Mouse (Mus musculus) midbrain, embryonic 10.5 days (tissue): Measurements from ENCODE around the gene Slc22a21. TPM values are rescaled to one million over a fixed set of nuclear protein-coding genes. Genes with fewer than 3 reads are reported as not detected.
A peak's percentile ranks its signal among the peaks of the same experiment; 100 is the strongest.

Experiments used
- DNase-seq: peaks from one replicate; pipeline ENCODE4 v3.0.0-alpha.2; 2017; ENCODE audit warnings: low spot score
- H3K27ac ChIP-seq: fragments of 300-500 bp; sonication (generic); replicated peaks from 2 replicates; pipeline ENCODE4 v1.5.1; 2016; ENCODE audit warnings: mild to moderate bottlenecking
- H3K27me3 ChIP-seq: fragments of 300-500 bp; sonication (generic); 2 replicates; pipeline ENCODE4 v1.6.1; 2016; ENCODE audit warnings: low read depth, mild to moderate bottlenecking; ENCODE audit not compliant: poor library complexity, severe bottlenecking
- H3K36me3 ChIP-seq: fragments of 300-500 bp; sonication (generic); 2 replicates; pipeline ENCODE4 v1.6.1; 2016; ENCODE audit warnings: mild to moderate bottlenecking, moderate library complexity
- H3K4me1 ChIP-seq: fragments of 300-500 bp; sonication (generic); 2 replicates; pipeline ENCODE4 v1.6.1; 2016
- H3K4me3 ChIP-seq: fragments of 300-500 bp; sonication (generic); 2 replicates; pipeline ENCODE4 v1.5.1; 2016; ENCODE audit warnings: mild to moderate bottlenecking, moderate library complexity
- H3K9me3 ChIP-seq: fragments of 300-500 bp; sonication (generic); replicated peaks from 2 replicates; pipeline ENCODE4 v1.6.1; 2016; ENCODE audit warnings: mild to moderate bottlenecking
- WGBS: fragments of 180-500 bp; shearing (Covaris S2); methylation state at CpG from one replicate; pipeline ENCODE4 v1.1.7; 2016; 5-methylcytosine and 5-hydroxymethylcytosine counted together
- polyA plus RNA-seq: library from polyadenylated mRNA; unstranded; fragments of >200 nt; fragmentation: Nextera tagmentation; extraction: Ambion mirVana; gene quantifications from 2 replicates; pipeline ENCODE4 v1.2.1, GENCODE M21; 2016

Gene Slc22a21
- 2.4 and 2.9 TPM in 2 replicates for polyA plus RNA-seq

- Histone ChIP-seq H3K27ac (peak within 1 kb of the TSS; percentile 75), H3K9me3 (no peaks in the 10 kb centered on the region), H3K36me3 (no peaks in the 10 kb centered on the region), H3K27me3 (peaks cover 18% of the 10 kb centered on the region), H3K4me3 (peak within 1 kb of the TSS; percentile 71), H3K4me1 (peaks cover 18% of the 10 kb centered on the region)
- 1% methylated on average over 73 of the region's 73 CpGs for WGBS
- DNase-seq: peak; percentile 85
Observed at GRCm38 (mm10) chr11:53979788-53980621, at the start of gene Slc22a21. Slc22a21 (minus strand) TSS chr11:53980332.

GRCm38 (mm10) chr11:54028997-54029396 is 48.9 kb upstream of the Slc22a21 start:
- peaks cover 58% of the 10 kb centered on the region for H3K27me3 ChIP-seq
- no peaks in the 10 kb centered on the region for H3K9me3 ChIP-seq
- H3K36me3 ChIP-seq: no peaks in the 10 kb centered on the region
- no peak overlapping the region for H3K27ac ChIP-seq
- peak overlapping the region; percentile 69 for H3K4me3 ChIP-seq
- no peak for DNase-seq
- H3K4me1 ChIP-seq: peaks cover 18% of the 10 kb centered on the region
- 75% methylated on average over 4 of the region's 4 CpGs for WGBS

- no peaks in the 10 kb centered on the region for H3K9me3 ChIP-seq
- H3K27ac ChIP-seq: peak within 1 kb of the TSS; percentile 85
- peak within 1 kb of the TSS; percentile 69 for H3K4me3 ChIP-seq
- WGBS: 3% methylated on average over 61 of the region's 61 CpGs
- H3K4me1 ChIP-seq: peaks cover 18% of the 10 kb centered on the region
- H3K27me3 ChIP-seq: peaks cover 58% of the 10 kb centered on the region
- DNase-seq: peak; percentile 79
- H3K36me3 ChIP-seq: no peaks in the 10 kb centered on the region
Observed at GRCm38 (mm10) chr11:54028044-54028951, 48.2 kb upstream of the Slc22a21 start, which contains the start of gene Slc22a4. Slc22a4 (minus strand) TSS chr11:54028090.

- H3K4me1 ChIP-seq: peaks cover 18% of the 10 kb centered on the region
- H3K27ac ChIP-seq: peak overlapping the region; percentile 85
- H3K27me3 ChIP-seq: peaks cover 58% of the 10 kb centered on the region
- no peaks in the 10 kb centered on the region for H3K36me3 ChIP-seq
- H3K9me3 ChIP-seq: no peaks in the 10 kb centered on the region
- 15% methylated on average over 31 of the region's 31 CpGs for WGBS
- no peak for DNase-seq
- H3K4me3 ChIP-seq: peak overlapping the region; percentile 69
Observed at GRCm38 (mm10) chr11:54027131-54028043, 47.3 kb upstream of the Slc22a21 start.

- H3K27me3 ChIP-seq: peaks cover 58% of the 10 kb centered on the region
Observed at GRCm38 (mm10) chr11:54026491-54027041, 46.4 kb upstream of the Slc22a21 start.

GRCm38 (mm10) chr11:54021396-54022093 is 41.4 kb upstream of the Slc22a21 start:
- no peak overlapping the region for H3K27ac ChIP-seq
- peaks cover 3% of the 10 kb centered on the region; the same call in 1 of the 2 replicates for H3K4me1 ChIP-seq
- 95% methylated on average over 5 of the region's 5 CpGs for WGBS

More at GRCm38 (mm10) chr11:54026491-54027041, 46.4 kb upstream of the Slc22a21 start:
- Histone ChIP-seq H3K9me3 (no peaks in the 10 kb centered on the region), H3K4me3 (0 out of 2 replicates have a peak overlapping the region, but pooled peaks have one; percentile 69), H3K36me3 (no peaks in the 10 kb centered on the region), H3K27ac (no peak overlapping the region), H3K4me1 (peaks cover 18% of the 10 kb centered on the region)
- DNase-seq: no peak
- 71% methylated on average over 1 of the region's 1 CpGs for WGBS

GRCm38 (mm10) chr11:54018893-54019732 is 39.0 kb upstream of the Slc22a21 start:
- no peak for DNase-seq
- Histone ChIP-seq H3K4me3 (no peak overlapping the region), H3K27me3 (no peaks in the 10 kb centered on the region), H3K36me3 (no peaks in the 10 kb centered on the region), H3K9me3 (no peaks in the 10 kb centered on the region), H3K4me1 (peaks cover 3% of the 10 kb centered on the region; the same call in 1 of the 2 replicates), H3K27ac (no peak overlapping the region)
- 84% methylated on average over 3 of the region's 3 CpGs for WGBS

More at GRCm38 (mm10) chr11:54021396-54022093, 41.4 kb upstream of the Slc22a21 start:
- no peaks in the 10 kb centered on the region for H3K36me3 ChIP-seq
- no peak overlapping the region for H3K4me3 ChIP-seq
- no peaks in the 10 kb centered on the region for H3K9me3 ChIP-seq
- peaks cover 18% of the 10 kb centered on the region for H3K27me3 ChIP-seq
- no peak for DNase-seq

- Histone ChIP-seq H3K27me3 (no peaks in the 10 kb centered on the region), H3K36me3 (no peaks in the 10 kb centered on the region), H3K4me1 (peaks cover 3% of the 10 kb centered on the region; the same call in 1 of the 2 replicates), H3K4me3 (no peak overlapping the region), H3K27ac (no peak overlapping the region), H3K9me3 (no peaks in the 10 kb centered on the region)
- DNase-seq: no peak
- 72% methylated on average over 4 of the region's 4 CpGs for WGBS
Observed at GRCm38 (mm10) chr11:54017596-54017995, 37.5 kb upstream of the Slc22a21 start.

GRCm38 (mm10) chr11:54016051-54016450 is 35.9 kb upstream of the Slc22a21 start:
- Histone ChIP-seq H3K4me3 (no peak overlapping the region), H3K27ac (no peak overlapping the region), H3K9me3 (no peaks in the 10 kb centered on the region), H3K27me3 (no peaks in the 10 kb centered on the region), H3K36me3 (no peaks in the 10 kb centered on the region), H3K4me1 (peaks cover 3% of the 10 kb centered on the region; the same call in 1 of the 2 replicates)
- DNase-seq: no peak
- 84% methylated on average over 8 of the region's 8 CpGs for WGBS

- 90% methylated on average over 5 of the region's 5 CpGs for WGBS
Observed at GRCm38 (mm10) chr11:54012961-54013360, 32.8 kb upstream of the Slc22a21 start.

More at GRCm38 (mm10) chr11:54012961-54013360, 32.8 kb upstream of the Slc22a21 start:
- no peak for DNase-seq
- Histone ChIP-seq H3K4me1 (peaks cover 9% of the 10 kb centered on the region; the same call in 1 of the 2 replicates), H3K36me3 (no peaks in the 10 kb centered on the region), H3K4me3 (no peak overlapping the region), H3K9me3 (no peaks in the 10 kb centered on the region), H3K27ac (no peak overlapping the region), H3K27me3 (no peaks in the 10 kb centered on the region)
